Mouse (Mus musculus) lung, embryonic 14.5 days (tissue): ENCODE data around the gene 1700123O20Rik. TPM values are rescaled to one million over a fixed set of nuclear protein-coding genes. Genes with fewer than 3 reads are reported as not detected.

Source experiments
- ATAC-seq: fragments of 200-750 bp; cut with Nextera tagmentation; 2 replicates; pipeline ENCODE4 v1.8.0; 2017; ENCODE audit warnings: mild to moderate bottlenecking, moderate TSS enrichment, moderate library complexity; ENCODE audit not compliant: insufficient read depth
- DNase-seq: peaks from one replicate; pipeline ENCODE4 v3.0.0-alpha.2; 2015
- H3K27ac ChIP-seq: fragments of 300-500 bp; sonication (generic); 2 replicates; pipeline ENCODE4 v1.5.1; 2014; ENCODE audit warnings: low read depth, mild to moderate bottlenecking, moderate library complexity
- H3K27me3 ChIP-seq: fragments of 300-500 bp; sonication (generic); 2 replicates; pipeline ENCODE4 v1.6.1; 2014; ENCODE audit warnings: low read length, control low read depth; ENCODE audit not compliant: insufficient read depth
- H3K36me3 ChIP-seq: fragments of 300-500 bp; sonication (generic); 2 replicates; pipeline ENCODE4 v1.6.1; 2014; ENCODE audit warnings: control low read depth; ENCODE audit not compliant: insufficient read depth
- H3K4me1 ChIP-seq: fragments of 300-500 bp; sonication (generic); 2 replicates; pipeline ENCODE4 v1.6.1; 2014; ENCODE audit warnings: antibody characterized with exemption, control low read depth; ENCODE audit not compliant: insufficient read depth
- H3K4me2 ChIP-seq: fragments of 300-500 bp; sonication (generic); 2 replicates; pipeline ENCODE4 v1.6.1; 2014; ENCODE audit warnings: mild to moderate bottlenecking
- H3K4me3 ChIP-seq: fragments of 300-500 bp; sonication (generic); 2 replicates; pipeline ENCODE4 v1.5.1; 2014; ENCODE audit warnings: low read depth, low read length
- H3K9ac ChIP-seq: fragments of 300-500 bp; sonication (generic); 2 replicates; pipeline ENCODE4 v1.6.1; 2014
- H3K9me3 ChIP-seq: fragments of 300-500 bp; sonication (generic); 2 replicates; pipeline ENCODE4 v1.6.1; 2016; ENCODE audit warnings: low read depth, low read length, control low read depth
- CTCF ChIP-seq: IDR thresholded peaks from 2 replicates; pipeline ENCODE4 v1.5.1; 2016; ENCODE audit warnings: antibody characterized with exemption, low read depth
- WGBS: fragments of 180-500 bp; shearing (Covaris S2); extraction: QIAGEN DNeasy Blood & Tissue Kit; methylation state at CpG from one replicate; pipeline ENCODE4 v1.1.7; 2014; 5-methylcytosine and 5-hydroxymethylcytosine counted together
- polyA plus RNA-seq: library from polyadenylated mRNA; unstranded; fragments of >200 nt; fragmentation: Nextera tagmentation; extraction: Ambion mirVana; gene quantifications from 2 replicates; pipeline ENCODE4 v1.2.1, GENCODE M21; 2014

1700123O20Rik gene
- polyA plus RNA-seq = 77.4 and 83.2 TPM in 2 replicates

DNA sequence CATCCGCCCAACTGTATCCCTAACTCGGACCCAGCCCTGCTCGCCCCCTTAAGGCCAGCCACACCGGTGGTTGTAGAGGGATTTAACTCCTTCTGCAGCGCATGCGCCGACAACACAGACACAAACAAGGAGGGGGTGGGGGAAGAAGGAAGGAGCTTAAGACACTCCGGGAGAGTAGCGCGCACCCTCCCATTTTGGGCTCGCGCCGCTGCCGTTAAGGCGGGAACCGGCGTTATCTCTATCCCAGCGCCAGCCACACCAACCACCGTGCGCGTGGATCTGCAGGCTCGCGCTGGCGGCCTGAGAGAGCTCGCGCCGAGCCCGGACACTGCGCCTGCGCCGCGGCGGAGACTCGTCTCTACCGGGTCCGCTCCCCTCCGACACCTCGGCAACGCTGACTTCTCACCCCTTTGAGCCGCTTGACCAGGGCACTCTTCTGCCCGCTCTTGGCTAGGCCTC, at the start of gene 1700123O20Rik:
1700123O20Rik (plus strand) TSS at position 154 of the 459 bp plus-strand sequence.
- ATAC-seq = peak; percentile 83
- Histone ChIP-seq H3K27me3 (no peaks in the 10 kb centered on the region), H3K4me1 (no peaks in the 10 kb centered on the region), H3K9ac (peak within 1 kb of the TSS; percentile 93), H3K36me3 (peaks cover 46% of the 10 kb centered on the region), H3K4me2 (peak within 1 kb of the TSS; percentile 78), H3K9me3 (no peaks in the 10 kb centered on the region), H3K4me3 (peak within 1 kb of the TSS; percentile 85), H3K27ac (peak within 1 kb of the TSS; percentile 96)
- under 1% methylated on average over 41 of the region's 41 CpGs for WGBS
- peak; percentile 87 for DNase-seq
- peak; percentile 61 for TF ChIP-seq CTCF

DNA sequence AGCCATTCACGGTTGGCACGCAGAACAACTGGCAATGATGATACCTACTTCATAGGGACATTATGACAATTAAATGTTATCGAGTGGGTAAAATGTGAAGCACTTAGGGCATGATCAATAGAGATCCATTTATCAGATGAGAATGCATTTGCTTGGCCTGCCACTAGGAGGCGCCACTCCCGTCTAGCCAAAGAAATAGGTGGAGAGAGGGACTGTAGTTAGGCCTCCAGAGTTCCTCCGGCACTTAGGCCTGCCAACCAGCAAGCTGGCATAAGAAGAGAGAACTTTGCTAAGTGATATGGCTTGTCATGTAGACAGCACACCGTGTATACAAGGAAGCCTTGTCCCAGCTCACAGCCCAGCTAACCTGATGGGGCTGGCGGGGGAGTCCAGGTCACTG, 49.1 kb upstream of the 1700123O20Rik start:
- H3K9me3 ChIP-seq = no peaks in the 10 kb centered on the region
- H3K9ac ChIP-seq = no peak overlapping the region
- H3K4me2 ChIP-seq = no peak overlapping the region
- H3K27ac ChIP-seq = no peak overlapping the region
- DNase-seq (peak; percentile 59), ATAC-seq (no peak)
- no peaks in the 10 kb centered on the region for H3K27me3 ChIP-seq
- 57% methylated on average over 8 of the region's 8 CpGs for WGBS
- H3K4me3 ChIP-seq = no peak overlapping the region
- peak; percentile 91 for TF ChIP-seq CTCF
- H3K36me3 ChIP-seq = peaks cover 64% of the 10 kb centered on the region
- peaks cover 5% of the 10 kb centered on the region for H3K4me1 ChIP-seq

DNA sequence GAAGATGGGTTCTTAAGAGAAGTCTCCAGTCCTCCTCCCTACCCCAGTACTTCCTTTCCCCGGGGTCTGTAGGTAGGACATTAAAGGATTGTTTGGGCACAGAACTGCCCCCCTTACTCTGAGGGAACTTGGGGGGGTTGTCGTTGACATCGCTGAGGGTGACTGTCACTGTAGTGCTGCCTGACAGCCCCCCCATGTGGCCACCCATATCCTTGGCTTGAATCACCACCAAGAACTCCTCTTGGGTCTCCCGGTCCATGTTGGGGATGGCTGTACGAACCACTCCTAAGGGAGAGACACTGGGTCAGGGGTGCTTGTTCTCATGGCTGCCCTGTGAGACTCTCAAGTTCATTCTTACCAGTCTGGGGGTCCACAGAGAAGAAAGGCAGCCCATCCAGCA, 47.8 kb upstream of the 1700123O20Rik start:
- Histone ChIP-seq H3K27ac (no peak overlapping the region), H3K4me3 (no peak overlapping the region), H3K9ac (no peak overlapping the region; the same call in 1 of the 2 replicates), H3K9me3 (no peaks in the 10 kb centered on the region), H3K4me2 (no peak overlapping the region), H3K36me3 (peaks cover 64% of the 10 kb centered on the region), H3K27me3 (no peaks in the 10 kb centered on the region), H3K4me1 (peaks cover 5% of the 10 kb centered on the region)
- no peak; the same call in 1 of the 2 replicates for TF ChIP-seq CTCF
- WGBS = 53% methylated on average over 5 of the region's 5 CpGs
- ATAC-seq (no peak), DNase-seq (no peak)

DNA sequence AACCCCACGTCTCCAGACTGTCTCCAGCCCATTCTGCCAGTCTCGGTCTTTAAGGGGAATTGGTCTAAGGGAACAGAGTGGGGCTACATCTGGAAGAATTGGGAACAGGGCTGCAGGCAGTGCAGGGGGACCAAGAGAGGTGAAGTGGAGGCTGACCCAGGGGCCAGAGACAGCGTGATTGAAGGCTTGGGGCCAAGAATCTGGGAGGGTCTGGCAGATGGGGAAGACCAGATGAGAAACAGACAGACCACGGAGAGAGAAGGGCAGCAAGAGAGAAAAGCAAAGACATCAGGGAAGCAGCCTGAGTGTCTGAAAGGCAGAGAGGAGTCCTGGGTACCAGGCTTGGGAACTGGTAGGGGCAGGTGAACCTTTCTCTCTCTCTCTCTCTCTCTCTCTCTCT, 45.9 kb upstream of the 1700123O20Rik start:
- no peak overlapping the region for H3K27ac ChIP-seq
- H3K4me3 ChIP-seq = peak overlapping the region; percentile 73; the same call in 1 of the 2 replicates
- no peak for DNase-seq
- H3K4me2 ChIP-seq = peak overlapping the region; percentile 100
- 21% methylated on average over 4 of the region's 4 CpGs for WGBS
- peaks cover 67% of the 10 kb centered on the region for H3K36me3 ChIP-seq
- no peak for ATAC-seq
- H3K27me3 ChIP-seq = no peaks in the 10 kb centered on the region
- peak overlapping the region; percentile 44 for H3K9ac ChIP-seq
- peaks cover 5% of the 10 kb centered on the region for H3K4me1 ChIP-seq
- no peaks in the 10 kb centered on the region for H3K9me3 ChIP-seq
- no peak for TF ChIP-seq CTCF

DNA sequence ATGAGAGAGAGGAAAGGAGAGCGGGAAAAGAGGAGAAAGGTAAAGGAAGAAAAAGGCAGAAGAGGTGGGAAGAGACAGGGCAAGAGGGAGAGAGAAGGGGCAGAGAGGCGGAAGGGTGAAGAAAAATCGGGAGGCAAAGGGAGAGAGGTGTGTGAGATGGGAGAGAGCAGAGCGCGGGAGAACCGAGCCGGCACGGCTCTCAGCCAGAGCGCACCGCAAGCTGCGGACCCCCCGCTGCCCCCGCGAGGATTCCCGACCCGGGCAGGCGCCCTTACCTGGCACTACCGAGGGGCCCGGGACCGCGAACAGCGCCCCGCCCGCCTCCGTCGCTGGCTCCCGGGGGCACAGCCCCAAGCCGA, 45.1 kb upstream of the 1700123O20Rik start, which contains the start of gene Gm17606:
Gm17606 (plus strand) TSS at position 7 of the 359 bp plus-strand sequence.
- Histone ChIP-seq H3K9ac (peak within 1 kb of the TSS; percentile 83), H3K4me3 (peak within 1 kb of the TSS; percentile 73), H3K27ac (peak within 1 kb of the TSS; percentile 80; the same call in 1 of the 2 replicates), H3K27me3 (no peaks in the 10 kb centered on the region), H3K9me3 (no peaks in the 10 kb centered on the region), H3K36me3 (peaks cover 74% of the 10 kb centered on the region), H3K4me2 (peak within 1 kb of the TSS; percentile 100), H3K4me1 (peaks cover 5% of the 10 kb centered on the region)
- peak; percentile 19; the same call in 1 of the 2 replicates for ATAC-seq
- DNase-seq = no peak
- WGBS = under 1% methylated on average over 28 of the region's 28 CpGs
- no peak for TF ChIP-seq CTCF

DNA sequence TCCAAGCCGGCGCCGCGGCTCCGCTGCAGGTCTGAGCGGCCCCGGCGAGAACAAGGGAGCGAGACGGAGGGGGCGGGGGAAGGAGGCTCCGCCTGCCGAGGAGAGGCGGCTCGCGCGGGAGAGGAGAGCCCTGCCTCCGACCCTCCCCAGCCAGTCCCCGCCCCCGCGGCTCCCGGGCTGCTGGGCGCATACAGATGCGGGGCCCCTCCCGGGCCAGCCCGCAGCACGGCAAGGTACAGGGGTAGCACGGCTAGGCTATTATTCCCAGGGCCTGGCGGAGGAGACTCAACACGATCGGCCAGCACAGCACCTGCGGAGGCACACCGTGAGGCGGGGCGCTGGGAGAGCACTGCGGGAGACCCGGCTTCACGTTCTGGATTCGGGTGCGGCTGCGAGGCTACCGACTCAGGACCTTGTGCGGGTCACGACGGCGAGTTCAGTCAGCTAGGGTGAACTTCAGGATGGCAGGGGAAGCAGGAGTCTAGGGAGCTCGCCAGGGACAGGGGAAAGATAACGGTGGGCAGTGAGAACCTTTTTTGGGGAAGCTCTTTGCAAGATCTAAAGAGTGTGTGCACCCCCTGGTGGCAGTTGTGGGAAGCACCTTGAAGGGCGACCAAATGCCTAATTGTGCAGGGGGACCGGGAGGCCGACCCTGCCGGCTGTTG, 44.6 kb upstream of the 1700123O20Rik start, which contains the start of gene Cdh24:
Cdh24 (minus strand) TSS at position 60 of the 665 bp plus-strand sequence.
- peak within 1 kb of the TSS; percentile 73 for H3K4me3 ChIP-seq
- H3K4me2 ChIP-seq = peak within 1 kb of the TSS; percentile 100
- ATAC-seq (peak; percentile 94), DNase-seq (peak; percentile 97)
- peak within 1 kb of the TSS; percentile 83 for H3K9ac ChIP-seq
- H3K27me3 ChIP-seq = no peaks in the 10 kb centered on the region
- H3K9me3 ChIP-seq = no peaks in the 10 kb centered on the region
- peaks cover 74% of the 10 kb centered on the region for H3K36me3 ChIP-seq
- TF ChIP-seq CTCF = peak; percentile 90
- WGBS = under 1% methylated on average over 52 of the region's 52 CpGs
- H3K4me1 ChIP-seq = peaks cover 5% of the 10 kb centered on the region
- H3K27ac ChIP-seq = peak within 1 kb of the TSS; percentile 80; the same call in 1 of the 2 replicates

DNA sequence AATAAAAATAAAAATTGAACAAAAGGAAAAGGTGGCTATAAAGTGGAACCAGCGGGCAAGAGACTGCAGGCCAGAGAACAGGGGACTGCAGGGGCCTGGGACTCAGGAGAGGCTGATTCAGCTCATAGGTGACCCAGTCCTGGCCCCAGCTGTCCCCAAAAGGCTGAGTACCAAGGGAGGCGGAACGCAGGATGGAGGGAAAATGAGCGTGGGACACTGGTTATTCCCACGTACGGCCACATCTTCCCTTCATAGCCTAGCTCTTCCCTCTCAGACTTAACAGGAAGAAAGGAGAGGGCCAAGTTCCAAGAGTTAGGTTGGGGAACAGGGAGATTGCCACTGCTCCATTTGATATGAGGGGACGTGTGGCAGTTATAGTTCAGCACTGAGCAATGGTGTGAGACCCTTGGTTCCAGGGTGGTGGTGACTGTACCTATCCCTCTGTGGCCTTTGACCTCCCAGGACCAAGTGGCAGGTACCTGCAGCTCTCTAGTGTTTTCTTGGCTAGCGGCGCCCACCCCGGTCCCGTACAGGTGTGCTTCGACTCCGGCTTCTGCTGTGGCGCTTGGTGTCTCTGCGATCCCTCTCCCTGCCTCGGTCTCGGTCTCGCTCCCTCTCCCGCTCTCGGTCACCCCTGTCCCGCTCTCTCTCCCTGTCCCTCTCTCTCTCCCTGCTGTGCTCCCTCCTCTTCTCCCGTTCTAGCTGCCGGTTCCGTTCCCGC, 43.6 kb upstream of the 1700123O20Rik start:
- Histone ChIP-seq H3K9ac (no peak overlapping the region), H3K27ac (no peak overlapping the region), H3K4me3 (no peak overlapping the region; the same call in 1 of the 2 replicates), H3K27me3 (no peaks in the 10 kb centered on the region), H3K4me1 (peaks cover 5% of the 10 kb centered on the region), H3K4me2 (peak overlapping the region; percentile 100; the same call in 1 of the 2 replicates), H3K9me3 (no peaks in the 10 kb centered on the region), H3K36me3 (peaks cover 74% of the 10 kb centered on the region)
- DNase-seq (peak; percentile 19), ATAC-seq (no peak)
- 76% methylated on average over 25 of the region's 25 CpGs for WGBS
- TF ChIP-seq CTCF = no peak
